Mouse (Mus musculus): ENCODE measurements around the gene Serpinf2. TPM values are rescaled to one million over a fixed set of nuclear protein-coding genes. Genes with fewer than 3 reads are reported as not detected.
"Not testable (repeated sequence)": the region's sequence is repeated elsewhere in the genome, so short reads cannot be mapped to it uniquely, and the experiment has no call there.

Serpinf2 gene
- polyA plus RNA-seq, 1 experiment from 2014 or later = 0.27 TPM

DNA sequence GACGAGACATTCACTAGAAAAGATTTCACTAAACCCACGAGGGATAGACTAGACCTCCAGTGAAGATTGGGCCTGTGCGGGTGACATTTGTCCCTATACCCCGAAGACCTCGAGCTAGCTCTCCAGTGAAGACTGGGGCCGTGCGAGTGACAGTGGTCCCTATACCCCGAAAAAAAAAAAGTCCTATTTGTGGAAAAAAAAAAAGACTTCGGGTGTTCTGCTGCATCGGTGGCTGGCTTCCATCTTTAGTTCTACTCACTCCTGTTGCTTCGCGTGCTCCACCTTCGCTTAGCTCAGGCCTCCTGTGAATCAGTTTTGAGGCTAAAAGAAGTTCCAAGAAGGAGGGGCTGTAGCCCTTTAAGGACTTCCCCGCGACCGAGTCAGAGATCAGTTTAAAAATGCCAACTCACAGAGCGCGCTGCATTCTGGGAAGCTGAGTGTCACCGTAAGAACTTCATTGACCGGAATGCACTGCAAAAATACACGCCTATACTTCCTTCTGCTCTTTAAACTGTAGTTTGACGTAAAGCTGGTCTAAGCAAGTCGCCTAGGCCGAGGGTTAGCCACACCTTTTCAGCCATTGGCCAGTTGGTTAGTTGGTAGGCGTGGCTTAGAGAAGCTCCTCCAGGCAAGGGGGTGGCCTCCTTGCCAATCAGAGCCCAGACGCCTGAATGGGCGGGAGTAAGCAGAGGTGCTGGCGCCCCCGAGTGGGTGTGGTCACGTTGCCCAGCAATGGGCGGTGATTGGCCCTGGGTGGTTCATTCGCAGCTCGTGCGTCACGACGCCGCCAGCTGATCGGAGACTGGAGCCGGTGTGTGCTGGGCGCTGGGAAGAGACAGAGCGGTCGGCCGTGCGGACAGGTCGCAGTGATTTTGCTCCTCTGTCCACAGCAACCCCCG is 21.7 kb upstream of the Serpinf2 start, which contains the start of gene Tlcd2:
Gene Tlcd2, plus strand, starts transcription at position 872 of the 899 bp plus-strand sequence.
- ATAC-seq (ENCODE audit: low read depth) = peak; percentile 95
- Histone ChIP-seq H3K27ac (ENCODE audit: low read depth, low read length) (peak within 1 kb of the TSS; percentile 74), H3K9me3 (ENCODE audit: control insufficient read depth, low read length) (no peaks in the 10 kb centered on the region), H3K4me3 (ENCODE audit: low read depth, low read length) (peak within 1 kb of the TSS; percentile 86), H3K4me1 (ENCODE audit: control insufficient read depth, insufficient read depth, low read length) (peaks cover 16% of the 10 kb centered on the region), H3K4me2 (ENCODE audit: low read depth, low read length) (peak within 1 kb of the TSS; percentile 83), H3K36me3 (ENCODE audit: control insufficient read depth, insufficient read depth, low read length) (0 out of 2 replicates have a peak, but pooled peaks cover 6% of the 10 kb centered on the region), H3K9ac (replicated peaks; ENCODE audit: low read depth, low read length) (peak within 1 kb of the TSS; percentile 64), H3K27me3 (ENCODE audit: control insufficient read depth, insufficient read depth, low read length) (no peaks in the 10 kb centered on the region)
- WGBS = under 1% methylated on average over 46 of the region's 46 CpGs

DNA sequence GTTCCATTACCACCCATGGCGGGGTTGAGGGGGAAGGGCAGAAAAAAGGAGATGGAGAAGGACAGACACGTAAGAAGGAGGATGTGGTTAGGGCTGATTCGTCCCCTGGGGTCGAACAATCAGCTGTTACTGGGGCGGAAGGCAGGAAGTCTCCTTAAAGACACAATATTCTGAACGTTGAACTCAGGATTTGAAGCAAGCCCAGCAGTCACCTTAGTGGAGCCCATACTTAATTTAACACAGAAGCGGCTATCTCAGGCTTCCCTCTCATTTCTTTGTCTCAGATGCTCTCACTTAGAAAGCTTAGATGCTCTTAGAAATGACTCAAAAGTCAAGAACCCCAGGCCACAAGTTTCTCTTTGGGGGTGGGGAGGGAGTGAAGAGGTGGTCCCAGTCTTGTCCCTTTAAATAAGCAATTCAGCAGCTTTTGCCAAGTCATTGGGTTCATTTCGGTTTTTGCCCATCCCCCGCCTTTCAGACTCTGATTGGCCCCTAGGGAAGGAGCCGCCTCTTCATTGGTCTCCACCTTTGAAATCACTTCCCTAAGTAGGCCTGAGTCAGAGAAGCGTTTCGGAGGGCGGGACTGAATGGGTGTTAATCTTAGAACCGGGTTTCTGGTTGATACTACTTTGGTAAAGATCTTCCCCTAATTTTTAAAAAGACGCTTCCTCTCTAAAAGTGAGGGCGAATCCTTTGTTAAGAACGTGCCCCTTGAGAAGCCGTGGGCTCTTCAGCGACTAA is 20.9 kb upstream of the Serpinf2 start:
- peak overlapping the region; percentile 83 for H3K4me2 ChIP-seq (ENCODE audit: low read depth, low read length)
- no peak for ATAC-seq (ENCODE audit: low read depth)
- WGBS = 3% methylated on average over 19 of the region's 19 CpGs
- 0 out of 2 replicates have a peak, but pooled peaks cover 3% of the 10 kb centered on the region for H3K36me3 ChIP-seq (ENCODE audit: control insufficient read depth, insufficient read depth, low read length)
- H3K9me3 ChIP-seq (ENCODE audit: control insufficient read depth, low read length) = no peaks in the 10 kb centered on the region
- 0 out of 2 replicates have a peak overlapping the region, but pooled peaks have one; percentile 13 for H3K9ac ChIP-seq (replicated peaks; ENCODE audit: low read depth, low read length)
- peaks cover 16% of the 10 kb centered on the region for H3K4me1 ChIP-seq (ENCODE audit: control insufficient read depth, insufficient read depth, low read length)
- H3K27me3 ChIP-seq (ENCODE audit: control insufficient read depth, insufficient read depth, low read length) = no peaks in the 10 kb centered on the region
- H3K4me3 ChIP-seq (ENCODE audit: low read depth, low read length) = peak overlapping the region; percentile 86
- peak overlapping the region; percentile 74 for H3K27ac ChIP-seq (ENCODE audit: low read depth, low read length)

DNA sequence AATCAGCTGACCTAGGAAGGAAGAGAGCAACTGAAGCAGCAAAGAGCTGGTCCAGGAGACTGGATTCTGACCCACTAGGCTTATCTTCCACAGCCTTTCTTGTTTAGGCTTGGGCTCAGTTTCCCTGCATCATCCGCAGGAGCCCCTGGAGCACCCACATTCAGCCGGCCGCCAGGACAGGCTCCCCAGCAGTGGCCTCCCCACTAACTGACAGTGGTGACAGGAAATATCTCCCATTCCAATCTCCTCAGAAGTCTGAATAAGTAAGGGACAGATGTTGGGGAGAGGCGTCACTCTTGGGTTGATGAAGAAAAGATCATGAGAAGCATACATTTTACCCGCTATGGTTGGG is 20.3 kb upstream of the Serpinf2 start:
- peaks cover 20% of the 10 kb centered on the region for H3K4me1 ChIP-seq (ENCODE audit: control insufficient read depth, insufficient read depth, low read length)
- no peak overlapping the region for H3K9ac ChIP-seq (replicated peaks; ENCODE audit: low read depth, low read length)
- no peaks in the 10 kb centered on the region for H3K36me3 ChIP-seq (ENCODE audit: control insufficient read depth, insufficient read depth, low read length)
- H3K4me2 ChIP-seq (ENCODE audit: low read depth, low read length) = peak overlapping the region; percentile 83
- no peaks in the 10 kb centered on the region for H3K27me3 ChIP-seq (ENCODE audit: control insufficient read depth, insufficient read depth, low read length)
- H3K4me3 ChIP-seq (ENCODE audit: low read depth, low read length) = no peak overlapping the region; the same call in 1 of the 2 replicates
- H3K27ac ChIP-seq (ENCODE audit: low read depth, low read length) = peak overlapping the region; percentile 74
- WGBS = 31% methylated on average over 5 of the region's 5 CpGs
- no peaks in the 10 kb centered on the region for H3K9me3 ChIP-seq (ENCODE audit: control insufficient read depth, low read length)
- no peak for ATAC-seq (ENCODE audit: low read depth)

DNA sequence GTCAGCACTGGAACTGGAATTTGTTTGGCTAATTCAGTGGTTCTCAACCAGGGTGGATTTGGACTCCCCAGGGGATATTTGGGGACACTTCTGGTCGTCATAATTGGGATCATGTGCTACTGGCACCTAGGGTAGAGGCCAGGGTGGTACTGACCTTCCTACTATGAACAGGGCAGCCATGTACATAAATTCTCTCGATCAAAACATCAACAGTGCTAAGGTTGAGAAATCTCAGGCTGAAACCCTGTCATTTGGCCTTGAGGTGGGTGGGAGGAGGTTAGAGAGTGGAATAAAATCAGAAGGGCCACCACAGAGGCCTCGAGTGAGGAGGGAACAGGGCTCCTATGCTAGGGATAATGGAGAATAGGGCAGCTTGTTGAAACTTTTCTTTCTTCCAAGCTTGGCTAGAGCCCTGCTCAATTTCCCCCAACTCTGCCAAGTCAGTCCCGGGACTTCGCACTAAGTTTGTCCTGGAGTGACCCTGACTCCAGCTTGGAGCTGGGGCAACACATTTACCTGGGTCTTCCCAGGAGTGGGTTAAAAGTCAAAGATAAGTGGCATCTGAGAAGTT is 19.8 kb upstream of the Serpinf2 start:
- no peaks in the 10 kb centered on the region for H3K27me3 ChIP-seq (ENCODE audit: control insufficient read depth, insufficient read depth, low read length)
- H3K4me2 ChIP-seq (ENCODE audit: low read depth, low read length) = no peak overlapping the region
- no peak overlapping the region for H3K9ac ChIP-seq (replicated peaks; ENCODE audit: low read depth, low read length)
- no peaks in the 10 kb centered on the region for H3K36me3 ChIP-seq (ENCODE audit: control insufficient read depth, insufficient read depth, low read length)
- WGBS = 83% methylated on average over 5 of the region's 5 CpGs
- no peaks in the 10 kb centered on the region for H3K9me3 ChIP-seq (ENCODE audit: control insufficient read depth, low read length)
- ATAC-seq (ENCODE audit: low read depth) = no peak
- H3K4me1 ChIP-seq (ENCODE audit: control insufficient read depth, insufficient read depth, low read length) = peaks cover 20% of the 10 kb centered on the region
- H3K27ac ChIP-seq (ENCODE audit: low read depth, low read length) = no peak overlapping the region
- no peak overlapping the region for H3K4me3 ChIP-seq (ENCODE audit: low read depth, low read length)

DNA sequence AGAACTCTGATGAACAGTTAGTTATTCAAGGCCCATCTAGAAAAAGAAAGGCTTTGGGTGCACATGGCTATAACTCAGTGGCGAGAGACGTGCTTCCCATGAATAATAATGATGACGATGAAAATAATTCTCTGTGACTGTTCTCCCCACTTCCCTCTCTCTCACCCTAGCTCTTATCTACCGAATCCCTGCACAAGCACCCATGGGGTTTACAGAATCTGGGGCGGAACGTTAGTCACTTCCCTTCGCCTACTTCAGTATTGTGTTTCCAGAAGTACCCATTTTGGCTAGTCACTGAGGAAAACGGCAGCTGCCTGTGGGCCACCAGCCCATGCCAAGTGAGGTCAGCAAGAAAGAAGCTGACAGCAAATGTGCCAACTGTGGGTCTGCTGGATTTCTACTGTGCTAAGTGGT is 19.2 kb upstream of the Serpinf2 start:
- no peak overlapping the region for H3K9ac ChIP-seq (replicated peaks; ENCODE audit: low read depth, low read length)
- 84% methylated on average over 8 of the region's 8 CpGs for WGBS
- no peak for ATAC-seq (ENCODE audit: low read depth)
- no peak overlapping the region for H3K27ac ChIP-seq (ENCODE audit: low read depth, low read length)
- H3K4me1 ChIP-seq (ENCODE audit: control insufficient read depth, insufficient read depth, low read length) = peaks cover 26% of the 10 kb centered on the region
- no peaks in the 10 kb centered on the region for H3K27me3 ChIP-seq (ENCODE audit: control insufficient read depth, insufficient read depth, low read length)
- H3K36me3 ChIP-seq (ENCODE audit: control insufficient read depth, insufficient read depth, low read length) = no peaks in the 10 kb centered on the region
- H3K4me2 ChIP-seq (ENCODE audit: low read depth, low read length) = no peak overlapping the region
- H3K4me3 ChIP-seq (ENCODE audit: low read depth, low read length) = no peak overlapping the region
- H3K9me3 ChIP-seq (ENCODE audit: control insufficient read depth, low read length) = no peaks in the 10 kb centered on the region

DNA sequence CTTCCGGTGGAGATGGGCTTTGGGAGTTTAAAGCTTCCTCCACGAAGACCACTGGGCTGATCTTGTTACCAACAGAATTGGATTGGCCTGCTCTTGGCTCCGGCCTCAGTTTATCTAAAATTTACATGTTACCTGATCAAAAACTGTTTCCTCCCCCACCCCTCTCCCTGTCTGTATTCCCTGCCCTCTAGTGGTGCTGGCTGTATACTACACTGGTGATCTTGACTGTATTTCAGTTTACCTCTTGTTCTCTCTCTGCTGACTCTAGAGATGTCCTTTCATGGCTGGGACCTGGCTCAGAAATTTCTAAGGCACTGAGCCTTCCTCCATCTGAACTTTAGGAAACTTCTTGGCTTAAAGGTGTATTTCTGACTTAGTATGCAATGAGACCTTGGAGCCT is 18.8 kb upstream of the Serpinf2 start:
- no peak overlapping the region for H3K4me2 ChIP-seq (ENCODE audit: low read depth, low read length)
- H3K4me1 ChIP-seq (ENCODE audit: control insufficient read depth, insufficient read depth, low read length) = peaks cover 29% of the 10 kb centered on the region
- H3K36me3 ChIP-seq (ENCODE audit: control insufficient read depth, insufficient read depth, low read length) = no peaks in the 10 kb centered on the region
- H3K27me3 ChIP-seq (ENCODE audit: control insufficient read depth, insufficient read depth, low read length) = no peaks in the 10 kb centered on the region
- no peaks in the 10 kb centered on the region for H3K9me3 ChIP-seq (ENCODE audit: control insufficient read depth, low read length)
- WGBS = 25% methylated on average over 3 of the region's 3 CpGs
- no peak for ATAC-seq (ENCODE audit: low read depth)
- H3K4me3 ChIP-seq (ENCODE audit: low read depth, low read length) = no peak overlapping the region
- no peak overlapping the region for H3K27ac ChIP-seq (ENCODE audit: low read depth, low read length)
- H3K9ac ChIP-seq (replicated peaks; ENCODE audit: low read depth, low read length) = no peak overlapping the region

DNA sequence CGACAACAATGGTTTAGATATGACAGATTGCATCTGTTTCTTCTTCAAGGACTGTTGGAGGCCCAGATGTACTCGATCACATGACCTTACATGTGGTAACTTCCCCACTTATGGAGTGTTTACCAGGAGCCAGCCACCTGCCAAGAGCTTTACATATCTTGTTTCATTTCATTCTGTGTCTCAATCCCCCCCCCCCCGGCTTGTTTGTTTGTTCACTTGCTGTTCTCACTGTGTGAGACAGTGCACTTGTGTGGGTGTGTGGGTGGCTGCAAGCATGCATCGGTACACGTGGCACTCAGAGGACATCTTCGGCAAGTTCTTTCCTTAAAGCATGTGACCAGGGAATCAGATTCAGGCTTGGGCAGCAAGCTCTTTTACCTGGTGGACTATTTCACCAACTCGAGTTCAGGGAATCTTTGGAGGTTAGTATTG is 17.1 kb upstream of the Serpinf2 start:
- H3K36me3 ChIP-seq (ENCODE audit: control insufficient read depth, insufficient read depth, low read length) = no peaks in the 10 kb centered on the region
- H3K4me1 ChIP-seq (ENCODE audit: control insufficient read depth, insufficient read depth, low read length) = peaks cover 21% of the 10 kb centered on the region
- H3K27me3 ChIP-seq (ENCODE audit: control insufficient read depth, insufficient read depth, low read length) = no peaks in the 10 kb centered on the region
- no peaks in the 10 kb centered on the region for H3K9me3 ChIP-seq (ENCODE audit: control insufficient read depth, low read length)
- no peak for ATAC-seq (ENCODE audit: low read depth)
- H3K4me3 ChIP-seq (ENCODE audit: low read depth, low read length) = no peak overlapping the region
- H3K27ac ChIP-seq (ENCODE audit: low read depth, low read length) = no peak overlapping the region
- 89% methylated on average over 7 of the region's 7 CpGs for WGBS
- no peak overlapping the region for H3K4me2 ChIP-seq (ENCODE audit: low read depth, low read length)
- no peak overlapping the region for H3K9ac ChIP-seq (replicated peaks; ENCODE audit: low read depth, low read length)

DNA sequence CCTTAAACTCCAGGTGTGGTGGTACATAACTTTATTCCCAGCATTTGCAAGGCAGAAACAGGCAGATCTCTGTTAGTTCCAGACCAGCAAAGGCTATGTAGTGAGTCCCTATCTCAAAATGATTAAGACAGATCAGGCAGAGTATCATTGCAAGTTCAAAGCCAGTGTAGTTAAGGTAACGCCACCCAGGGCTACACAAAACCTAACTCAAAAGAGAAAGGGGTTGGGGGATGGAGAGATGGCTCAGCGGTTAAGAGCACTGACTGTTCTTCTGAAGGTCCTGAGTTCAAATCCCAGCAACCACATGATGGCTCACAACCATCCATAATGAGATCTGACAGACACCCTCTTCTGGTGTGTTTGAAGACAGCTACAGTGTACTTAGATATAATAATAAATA is 16.6 kb upstream of the Serpinf2 start:
- not testable (repeated sequence) for H3K9me3 ChIP-seq (ENCODE audit: control insufficient read depth, low read length); ATAC-seq (ENCODE audit: low read depth); H3K27ac ChIP-seq (ENCODE audit: low read depth, low read length); H3K36me3 ChIP-seq (ENCODE audit: control insufficient read depth, insufficient read depth, low read length); H3K4me3 ChIP-seq (ENCODE audit: low read depth, low read length); H3K4me2 ChIP-seq (ENCODE audit: low read depth, low read length); H3K27me3 ChIP-seq (ENCODE audit: control insufficient read depth, insufficient read depth, low read length); H3K9ac ChIP-seq (replicated peaks; ENCODE audit: low read depth, low read length)
- H3K4me1 ChIP-seq (ENCODE audit: control insufficient read depth, insufficient read depth, low read length) = peaks cover 21% of the 10 kb centered on the region
- WGBS = 96% methylated on average over 2 of the region's 2 CpGs

Measured in neural tube, embryonic 14.5 days (tissue).